In genomic region chr4:142925111-142925510, GRCm38 (mm10) we compare ENCODE assay signal across 18 mouse cellular contexts.
DNase-seq lines count a peak whose midpoint lies in the region.
"Had no signal": no experiment of that assay in that cellular context is flagged by ENCODE, and none has a peak within 500 bp of the region (broad histone marks: within the 10 kb centered on the region; RNA-seq: fewer than 3 reads in every experiment).

No protein-coding gene starts in this region.

- H3K4me1 ChIP-seq in heart, embryonic 10.5 days: no peaks in the 10 kb centered on the region
- H3K4me1 ChIP-seq: stomach, embryonic 15.5 days had no signal

- H3K4me3 ChIP-seq in heart, embryonic 10.5 days: no peak overlapping the region
- H3K4me3 ChIP-seq: forebrain, embryonic 15.5 days; heart, embryonic 15.5 days; layer of hippocampus, adult 2 months; stomach, embryonic 15.5 days had no signal

- 77% methylated on average over 8 of the region's 8 CpGs for WGBS in heart, embryonic 10.5 days

- H3K9me3 ChIP-seq in heart, embryonic 10.5 days: no peaks in the 10 kb centered on the region
- H3K9me3 ChIP-seq: forebrain, embryonic 15.5 days; heart, embryonic 15.5 days; stomach, embryonic 15.5 days had no signal

- no peaks in the 10 kb centered on the region for H3K27me3 ChIP-seq in heart, embryonic 10.5 days (ENCODE audit: insufficient read depth, poor library complexity, severe bottlenecking)
- H3K27me3 ChIP-seq: forebrain, embryonic 15.5 days; heart, embryonic 15.5 days; stomach, embryonic 15.5 days had no signal

- no peaks in the 10 kb centered on the region for H3K36me3 ChIP-seq in heart, embryonic 10.5 days
- H3K36me3 ChIP-seq: forebrain, embryonic 15.5 days; heart, embryonic 15.5 days; stomach, embryonic 15.5 days had no signal

- no peak overlapping the region for H3K27ac ChIP-seq in heart, embryonic 10.5 days
- H3K27ac ChIP-seq: forebrain, embryonic 15.5 days; heart, embryonic 15.5 days; hindbrain, embryonic 14.5 days; layer of hippocampus, adult 2 months; stomach, embryonic 15.5 days had no signal

- peak; percentile 46 to 54 for DNase-seq in heart, adult 18-20 months
- no peak for DNase-seq in heart, embryonic 10.5 days (ENCODE audit: low spot score)
- DNase-seq in cerebellum, adult 18-20 months: peak; percentile 78 to 79
- peak; percentile 81 to 89 for DNase-seq in cerebellum, postnatal 25 days
- DNase-seq in heart, postnatal 4 days: peak; percentile 24
- DNase-seq in testis, postnatal 10 days (ENCODE audit: low spot score): no peak
- DNase-seq in urinary bladder, postnatal 14 days (ENCODE audit: low spot score): no peak
- DNase-seq: adrenal gland, postnatal 25 days; gastrocnemius, postnatal 25 days; kidney, adult 8-10 months; kidney, postnatal 14 days; liver; thymus, postnatal 14 days had no signal

Comparison
In these comparisons a context has a peak if more than half of its experiments do, and no peak if none do; other contexts are left out.
1. DNase-seq: peak in heart, adult 18-20 months (2 of 2), cerebellum, adult 18-20 months (2 of 2), cerebellum, postnatal 25 days (2 of 2) and heart, postnatal 4 days (single experiment); none in heart, embryonic 10.5 days (single experiment), testis, postnatal 10 days (single experiment) and urinary bladder, postnatal 14 days (single experiment).